Mouse (Mus musculus): ENCODE measurements at regions not wholly inside any gene's neighbourhood (a gene's known extent, or its start where the extent isn't known, plus 50 kb on each side); places are given as distances from the start of the nearest gene placed in this dataset.

DNA sequence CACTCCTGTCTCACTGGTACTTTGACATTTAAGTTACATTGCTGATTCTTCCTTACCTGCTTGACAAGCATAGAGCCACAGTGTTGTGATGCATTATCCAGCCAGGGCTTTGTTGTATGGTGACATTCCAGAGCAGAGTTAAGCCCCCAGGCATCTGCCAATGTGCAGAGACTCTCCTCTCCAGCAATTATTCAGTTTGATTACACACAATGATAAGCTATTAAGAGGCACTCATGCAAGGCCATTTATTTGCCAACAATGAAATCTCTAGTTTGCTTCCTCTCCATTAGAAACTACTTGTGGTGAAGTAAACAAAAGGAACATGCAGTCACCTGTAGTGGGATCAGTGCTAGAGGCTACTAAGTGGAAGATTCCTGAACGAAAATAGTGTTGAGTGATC is 444.7 kb upstream of the Nova1 start:
- ATAC-seq (replicated peaks; ENCODE audit: low FRiP score), result no peak
- Histone ChIP-seq H3K27ac (no peak overlapping the region), H3K4me2 (no peak overlapping the region), H3K36me3 (no peaks in the 10 kb centered on the region), H3K9ac (no peak overlapping the region), H3K9me3 (replicated peaks) (no peaks in the 10 kb centered on the region), H3K4me1 (no peaks in the 10 kb centered on the region), H3K27me3 (no peaks in the 10 kb centered on the region), H3K4me3 (replicated peaks) (no peak overlapping the region)
- 64% methylated on average over 1 of the region's 1 CpGs for WGBS

DNA sequence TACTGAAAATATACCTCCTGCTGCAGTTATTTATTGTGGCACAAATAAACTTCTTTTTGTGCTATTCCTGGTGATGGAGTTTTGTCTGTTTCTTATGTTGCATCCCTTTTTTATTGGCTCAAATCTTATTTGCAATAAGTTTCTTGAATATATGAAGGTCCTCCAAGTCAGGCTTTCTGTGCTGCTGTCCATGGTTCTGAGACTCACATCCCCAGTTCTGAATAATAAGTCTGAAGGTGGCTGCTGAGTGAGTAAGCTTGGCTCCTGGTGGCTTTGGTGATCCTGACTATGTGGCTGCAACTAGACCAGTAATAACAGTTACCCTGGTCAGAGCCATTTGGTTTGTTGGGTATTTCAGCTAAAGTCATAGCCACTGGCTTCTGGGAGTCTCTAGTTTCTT is 433.6 kb upstream of the Nova1 start:
- H3K9ac ChIP-seq, result no peak overlapping the region
- no peak overlapping the region for H3K4me2 ChIP-seq
- no peaks in the 10 kb centered on the region for H3K27me3 ChIP-seq
- no peak for ATAC-seq (replicated peaks; ENCODE audit: low FRiP score)
- no peak overlapping the region for H3K27ac ChIP-seq
- H3K9me3 ChIP-seq (replicated peaks), result no peaks in the 10 kb centered on the region
- no peak overlapping the region for H3K4me3 ChIP-seq (replicated peaks)
- H3K4me1 ChIP-seq, result no peaks in the 10 kb centered on the region
- no peaks in the 10 kb centered on the region for H3K36me3 ChIP-seq

GRCm38 (mm10) chr12:47243623-47244514 is 425.1 kb upstream of the Nova1 start:
- Histone ChIP-seq H3K4me1 (no peaks in the 10 kb centered on the region), H3K36me3 (no peaks in the 10 kb centered on the region), H3K9me3 (replicated peaks) (no peaks in the 10 kb centered on the region), H3K4me3 (replicated peaks) (no peak overlapping the region), H3K27me3 (no peaks in the 10 kb centered on the region), H3K9ac (no peak overlapping the region), H3K27ac (no peak overlapping the region), H3K4me2 (no peak overlapping the region)
- ATAC-seq (replicated peaks; ENCODE audit: low FRiP score), result no peak
- WGBS, result 81% methylated on average over 3 of the region's 3 CpGs

DNA sequence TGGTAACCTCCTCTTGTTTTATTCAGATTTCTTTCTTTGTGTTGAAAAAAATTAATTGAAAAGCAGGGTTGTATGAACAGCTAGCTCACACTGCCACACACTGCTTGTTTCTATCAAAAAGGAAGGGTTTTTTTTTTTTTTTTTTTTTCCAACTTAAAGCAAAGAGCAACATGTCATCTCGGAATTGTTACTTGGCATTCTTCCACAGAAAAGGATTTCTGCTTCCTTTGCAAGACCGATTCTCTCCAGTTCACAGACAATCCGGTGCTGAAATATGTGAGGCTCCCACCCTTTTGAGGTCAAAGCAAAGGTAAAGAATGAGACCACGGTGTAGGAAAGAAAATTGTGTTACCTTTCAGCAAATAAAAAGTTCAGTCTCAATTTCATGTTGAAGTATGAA is 401.3 kb upstream of the Nova1 start:
- H3K4me1 ChIP-seq, result no peaks in the 10 kb centered on the region
- no peak overlapping the region for H3K27ac ChIP-seq
- H3K36me3 ChIP-seq, result no peaks in the 10 kb centered on the region
- no peaks in the 10 kb centered on the region for H3K27me3 ChIP-seq
- no peak overlapping the region for H3K9ac ChIP-seq
- ATAC-seq (replicated peaks; ENCODE audit: low FRiP score), result no peak
- H3K4me3 ChIP-seq (replicated peaks), result no peak overlapping the region
- H3K4me2 ChIP-seq, result no peak overlapping the region
- no peaks in the 10 kb centered on the region for H3K9me3 ChIP-seq (replicated peaks)
- 34% methylated on average over 4 of the region's 4 CpGs for WGBS

DNA sequence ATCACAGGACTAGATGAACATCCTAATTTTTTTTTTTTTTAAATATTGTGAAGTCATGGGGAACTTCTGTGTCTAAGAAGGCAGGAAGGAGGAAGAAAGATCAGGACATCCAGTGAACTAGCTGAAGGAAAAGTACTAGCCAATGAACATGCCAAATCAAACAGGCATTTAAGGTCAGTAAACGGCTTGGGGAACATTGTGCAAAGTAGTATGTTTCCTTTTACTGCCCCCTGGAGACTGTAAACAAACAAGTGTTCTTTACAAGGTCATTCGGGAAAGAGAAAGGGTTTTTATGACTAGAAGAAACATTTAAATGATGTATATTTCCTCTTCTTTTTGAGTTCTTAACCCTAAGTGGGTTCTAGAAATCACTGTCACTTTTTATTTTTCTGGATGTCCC is 400.6 kb upstream of the Nova1 start:
- Histone ChIP-seq H3K9ac (no peak overlapping the region), H3K4me1 (no peaks in the 10 kb centered on the region), H3K9me3 (replicated peaks) (no peaks in the 10 kb centered on the region), H3K36me3 (no peaks in the 10 kb centered on the region), H3K4me3 (replicated peaks) (no peak overlapping the region), H3K27me3 (no peaks in the 10 kb centered on the region), H3K27ac (no peak overlapping the region), H3K4me2 (no peak overlapping the region)
- WGBS, result 21% methylated on average over 2 of the region's 2 CpGs
- no peak for ATAC-seq (replicated peaks; ENCODE audit: low FRiP score)

DNA sequence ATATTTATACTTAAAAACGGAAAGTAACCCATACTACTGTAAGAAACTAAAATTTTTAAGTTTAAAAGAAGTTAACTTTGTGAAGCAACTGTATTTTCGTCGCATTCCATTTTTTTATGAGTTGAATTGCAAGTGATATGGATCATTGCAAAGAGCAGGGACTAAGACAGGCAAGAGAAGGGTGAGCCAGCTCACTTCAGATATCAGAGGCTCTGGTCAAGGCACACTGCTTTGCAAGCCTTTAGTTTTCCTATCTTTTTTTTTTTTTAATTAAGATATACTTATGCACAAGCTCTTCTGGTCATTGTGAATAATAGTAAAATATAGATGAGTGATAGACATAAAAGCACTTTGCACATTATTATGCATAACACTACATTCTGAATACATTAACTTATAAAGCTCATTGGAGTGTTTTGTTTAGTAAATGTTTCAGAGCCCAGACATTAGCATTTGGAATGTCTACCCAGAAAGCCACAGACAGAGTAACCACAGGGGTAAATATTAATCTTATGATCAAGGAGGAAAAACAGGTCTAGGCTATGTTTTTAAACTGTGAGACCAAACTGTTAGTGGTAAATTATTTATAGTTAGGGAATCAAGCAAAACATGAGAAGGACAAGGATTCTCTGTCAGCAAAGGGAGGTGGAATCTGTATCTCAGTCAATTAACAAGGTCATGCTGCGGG is 392.8 kb upstream of the Nova1 start:
- H3K9ac ChIP-seq, result no peak overlapping the region
- H3K4me3 ChIP-seq (replicated peaks), result no peak overlapping the region
- no peaks in the 10 kb centered on the region for H3K9me3 ChIP-seq (replicated peaks)
- H3K4me1 ChIP-seq, result no peaks in the 10 kb centered on the region
- WGBS, result 79% methylated on average over 4 of the region's 4 CpGs
- no peak overlapping the region for H3K4me2 ChIP-seq
- peak; percentile 77 for ATAC-seq (replicated peaks; ENCODE audit: low FRiP score)
- H3K27ac ChIP-seq, result no peak overlapping the region
- H3K27me3 ChIP-seq, result no peaks in the 10 kb centered on the region
- no peaks in the 10 kb centered on the region for H3K36me3 ChIP-seq

DNA sequence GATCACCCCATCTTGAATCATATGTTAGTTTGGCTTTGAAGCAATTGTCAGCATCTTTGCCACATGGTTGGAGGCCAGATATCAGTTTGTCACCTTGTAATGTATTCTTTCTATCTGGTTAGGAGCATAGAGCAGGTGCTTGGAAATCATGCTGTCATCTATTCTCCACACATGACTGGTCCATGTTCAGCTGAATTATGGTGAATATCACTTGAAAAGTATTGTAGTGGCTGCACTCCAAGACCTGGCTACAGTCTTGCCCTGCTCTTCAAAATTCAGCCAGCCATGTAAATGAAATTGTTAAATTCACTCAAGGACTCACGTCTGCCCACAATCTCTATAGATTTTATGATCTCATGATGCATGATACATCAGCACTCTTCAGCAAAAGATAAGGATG is 384.2 kb upstream of the Nova1 start:
- no peak overlapping the region for H3K4me3 ChIP-seq (replicated peaks)
- WGBS, result 57% methylated on average over 1 of the region's 1 CpGs
- H3K36me3 ChIP-seq, result no peaks in the 10 kb centered on the region
- H3K27ac ChIP-seq, result no peak overlapping the region
- no peak overlapping the region for H3K9ac ChIP-seq
- no peak for ATAC-seq (replicated peaks; ENCODE audit: low FRiP score)
- H3K9me3 ChIP-seq (replicated peaks), result no peaks in the 10 kb centered on the region
- no peak overlapping the region for H3K4me2 ChIP-seq
- no peaks in the 10 kb centered on the region for H3K27me3 ChIP-seq
- no peaks in the 10 kb centered on the region for H3K4me1 ChIP-seq

GRCm38 (mm10) chr12:47198609-47199008 is 379.9 kb upstream of the Nova1 start:
- 65% methylated on average over 6 of the region's 6 CpGs for WGBS
- no peak for ATAC-seq (replicated peaks; ENCODE audit: low FRiP score)
- H3K27me3 ChIP-seq, result no peaks in the 10 kb centered on the region

DNA sequence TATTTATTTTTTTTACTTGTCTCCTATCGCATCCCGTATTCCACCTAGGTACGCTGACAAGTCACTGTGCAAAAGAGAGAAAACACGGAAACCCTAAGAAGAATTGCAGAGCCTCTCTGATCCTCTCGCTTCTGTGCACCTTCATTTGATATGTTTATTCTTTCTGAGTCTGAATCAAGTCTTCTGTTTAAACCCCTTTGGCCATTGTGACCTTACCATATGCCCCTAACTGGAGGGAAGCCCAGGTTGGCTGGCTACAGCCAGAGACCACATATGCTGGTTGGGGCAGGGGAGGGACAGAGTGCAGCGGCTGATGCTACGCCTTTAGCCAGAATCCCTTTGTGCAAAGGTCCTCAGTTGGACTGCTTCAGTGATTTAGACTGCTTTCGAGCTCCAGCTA is 346.0 kb upstream of the Nova1 start:
- H3K36me3 ChIP-seq, result no peaks in the 10 kb centered on the region
- no peaks in the 10 kb centered on the region for H3K9me3 ChIP-seq (replicated peaks)
- 55% methylated on average over 8 of the region's 8 CpGs for WGBS
- no peak for ATAC-seq (replicated peaks; ENCODE audit: low FRiP score)
- H3K4me2 ChIP-seq, result peak overlapping the region; percentile 26
- peaks cover 6% of the 10 kb centered on the region; the same call in 1 of the 2 replicates for H3K4me1 ChIP-seq
- no peak overlapping the region for H3K9ac ChIP-seq
- H3K4me3 ChIP-seq (replicated peaks), result no peak overlapping the region; the same call in 1 of the 2 replicates
- H3K27ac ChIP-seq, result no peak overlapping the region
- H3K27me3 ChIP-seq, result no peaks in the 10 kb centered on the region

More at GRCm38 (mm10) chr12:47198609-47199008, 379.9 kb upstream of the Nova1 start:
- Histone ChIP-seq H3K4me2 (no peak overlapping the region), H3K9me3 (replicated peaks) (no peaks in the 10 kb centered on the region), H3K36me3 (no peaks in the 10 kb centered on the region), H3K4me1 (no peaks in the 10 kb centered on the region), H3K9ac (no peak overlapping the region), H3K4me3 (replicated peaks) (no peak overlapping the region), H3K27ac (no peak overlapping the region)

DNA sequence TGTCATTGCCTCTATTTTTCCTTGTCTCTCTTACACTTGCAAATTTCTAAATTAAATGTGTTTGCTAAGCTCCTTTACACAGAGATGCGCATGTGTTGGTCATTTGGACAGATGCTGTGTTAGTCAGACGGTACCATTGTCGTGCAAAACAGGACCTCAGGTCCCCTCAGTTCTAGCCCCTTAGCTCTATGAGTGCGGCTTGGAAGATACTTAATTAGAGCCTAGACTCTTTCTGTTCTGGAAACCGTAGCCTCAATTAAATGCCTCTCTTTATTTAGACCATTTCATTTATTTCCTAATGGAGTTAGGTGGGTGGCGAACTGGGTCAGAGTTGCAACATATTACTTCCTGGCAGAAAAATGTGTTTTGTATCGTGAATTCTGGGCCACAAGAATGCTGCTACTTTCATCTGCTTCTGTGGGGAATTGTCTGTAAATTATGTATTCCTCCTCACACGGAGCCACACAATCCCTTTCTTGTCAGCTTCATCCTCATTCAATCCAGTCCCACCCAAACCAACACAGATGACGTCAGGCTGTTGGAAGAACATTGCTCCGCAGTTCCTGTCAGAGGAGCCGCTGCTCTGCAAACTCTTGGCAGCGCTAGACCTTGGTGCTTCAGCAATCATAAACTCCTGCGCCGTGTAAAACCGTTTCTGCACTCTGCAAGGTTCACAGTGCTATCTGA is 345.4 kb upstream of the Nova1 start:
- H3K36me3 ChIP-seq, result no peaks in the 10 kb centered on the region
- no peak for ATAC-seq (replicated peaks; ENCODE audit: low FRiP score)
- H3K4me3 ChIP-seq (replicated peaks), result no peak overlapping the region; the same call in 1 of the 2 replicates
- peak overlapping the region; percentile 26 for H3K4me2 ChIP-seq
- no peaks in the 10 kb centered on the region for H3K9me3 ChIP-seq (replicated peaks)
- 30% methylated on average over 15 of the region's 15 CpGs for WGBS
- H3K4me1 ChIP-seq, result peaks cover 6% of the 10 kb centered on the region; the same call in 1 of the 2 replicates
- H3K9ac ChIP-seq, result no peak overlapping the region
- H3K27ac ChIP-seq, result no peak overlapping the region
- no peaks in the 10 kb centered on the region for H3K27me3 ChIP-seq

DNA sequence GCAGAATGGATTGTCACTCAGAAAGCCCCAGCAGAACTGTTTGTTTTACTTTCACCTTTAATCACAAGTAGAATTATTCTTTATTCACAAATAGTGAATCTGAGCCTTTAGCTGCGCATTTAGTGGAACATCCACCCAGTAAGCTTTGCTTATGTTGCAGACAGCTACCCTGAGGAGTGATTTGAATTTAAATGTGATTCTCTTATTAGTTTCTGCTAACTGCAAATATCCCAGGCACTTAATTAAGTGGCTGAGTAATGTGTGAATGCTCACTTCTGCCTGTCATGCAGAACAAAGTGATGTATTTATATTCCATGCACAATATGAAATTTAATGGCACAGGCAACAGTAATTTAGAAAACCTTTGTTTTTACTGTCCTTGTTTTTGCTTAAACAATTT is 344.4 kb upstream of the Nova1 start:
- no peaks in the 10 kb centered on the region for H3K36me3 ChIP-seq
- H3K9me3 ChIP-seq (replicated peaks), result no peaks in the 10 kb centered on the region
- H3K4me3 ChIP-seq (replicated peaks), result no peak overlapping the region
- peaks cover 6% of the 10 kb centered on the region; the same call in 1 of the 2 replicates for H3K4me1 ChIP-seq
- H3K4me2 ChIP-seq, result no peak overlapping the region
- H3K9ac ChIP-seq, result no peak overlapping the region
- ATAC-seq (replicated peaks; ENCODE audit: low FRiP score), result no peak
- H3K27me3 ChIP-seq, result no peaks in the 10 kb centered on the region
- WGBS, result 38% methylated on average over 1 of the region's 1 CpGs
- no peak overlapping the region for H3K27ac ChIP-seq

GRCm38 (mm10) chr12:47162624-47163151 is 344.0 kb upstream of the Nova1 start:
- no peak overlapping the region for H3K4me2 ChIP-seq
- peaks cover 6% of the 10 kb centered on the region; the same call in 1 of the 2 replicates for H3K4me1 ChIP-seq
- no peaks in the 10 kb centered on the region for H3K36me3 ChIP-seq
- no peaks in the 10 kb centered on the region for H3K27me3 ChIP-seq
- ATAC-seq (replicated peaks; ENCODE audit: low FRiP score), result peak; percentile 49; the same call in 1 of the 2 replicates
- H3K9me3 ChIP-seq (replicated peaks), result no peaks in the 10 kb centered on the region
- H3K9ac ChIP-seq, result no peak overlapping the region
- H3K4me3 ChIP-seq (replicated peaks), result no peak overlapping the region
- H3K27ac ChIP-seq, result no peak overlapping the region
- WGBS, result 10% methylated on average over 6 of the region's 6 CpGs

Data from kidney, embryonic 15.5 days (tissue).